Mouse (Mus musculus): ENCODE measurements around the gene Sun1. TPM values are rescaled to one million over a fixed set of nuclear protein-coding genes. Genes with fewer than 3 reads are reported as not detected.

The Sun1 gene
- 24.1 and 37.0 TPM in 2 replicates for polyA plus RNA-seq (2015; fragmentation: Nextera tagmentation; extraction: Ambion mirVana)

GRCm38 (mm10) chr5:139199995-139200769 lies at the start of gene Sun1:
Sun1 (plus strand) TSS chr5:139200637.

GRCm38 (mm10) chr5:139252081-139252909 lies 51.9 kb downstream of the Sun1 start, which contains the start of gene Get4:
Get4 (plus strand) TSS chr5:139252324.

Other genes with a start within 250 kb of the Sun1 start
- 21.3 and 32.4 TPM in 2 replicates for gene Pdgfa, start 203.3 kb upstream of the Sun1 start, polyA plus RNA-seq (2015; fragmentation: Nextera tagmentation; extraction: Ambion mirVana)
- gene Prkar1b, start 50.6 kb upstream of the Sun1 start, polyA plus RNA-seq (2015; fragmentation: Nextera tagmentation; extraction: Ambion mirVana) = 32.0 and 58.4 TPM in 2 replicates
- gene Dnaaf5, start 50.4 kb upstream of the Sun1 start, polyA plus RNA-seq (2015; fragmentation: Nextera tagmentation; extraction: Ambion mirVana) = 5.6 and 7.5 TPM in 2 replicates
- gene Get4, start 51.7 kb downstream of the Sun1 start, polyA plus RNA-seq (2015; fragmentation: Nextera tagmentation; extraction: Ambion mirVana) = 155 and 239 TPM in 2 replicates
- 5.5 and 14.4 TPM in 2 replicates for gene Adap1, start 125.0 kb downstream of the Sun1 start, polyA plus RNA-seq (2015; fragmentation: Nextera tagmentation; extraction: Ambion mirVana)
- gene Cox19, start 150.8 kb downstream of the Sun1 start, polyA plus RNA-seq (2015; fragmentation: Nextera tagmentation; extraction: Ambion mirVana) = 89.1 and 92.3 TPM in 2 replicates
- gene Cyp2w1, start 152.0 kb downstream of the Sun1 start, polyA plus RNA-seq (2015; fragmentation: Nextera tagmentation; extraction: Ambion mirVana) = not detected in 2 replicates
- gene Gpr146, start 177.1 kb downstream of the Sun1 start, polyA plus RNA-seq (2015; fragmentation: Nextera tagmentation; extraction: Ambion mirVana) = 4.8 and 6.4 TPM in 2 replicates
- gene C130050O18Rik, start 204.6 kb downstream of the Sun1 start, polyA plus RNA-seq (2015; fragmentation: Nextera tagmentation; extraction: Ambion mirVana) = 0.32 and 0.47 TPM in 2 replicates
- gene Gper1, start 222.5 kb downstream of the Sun1 start, polyA plus RNA-seq (2015; fragmentation: Nextera tagmentation; extraction: Ambion mirVana) = 3.7 and 7.0 TPM in 2 replicates

All from adrenal gland, postnatal 0 days (tissue).